Mouse (Mus musculus): ENCODE data around the gene Foxc1. TPM values are rescaled to one million over a fixed set of nuclear protein-coding genes. Genes with fewer than 3 reads are reported as not detected.
A peak's percentile ranks its signal among the peaks of the same experiment; 100 is the strongest.

Gene Foxc1
- polyA plus RNA-seq (2012; rRNA removed) (0.01 and 0.02 TPM in 2 replicates), polyA plus RNA-seq (2014; fragmentation: Nextera tagmentation; extraction: Ambion mirVana) (0.01 TPM in 1 of 2 replicates, not detected in the other)

DNA sequence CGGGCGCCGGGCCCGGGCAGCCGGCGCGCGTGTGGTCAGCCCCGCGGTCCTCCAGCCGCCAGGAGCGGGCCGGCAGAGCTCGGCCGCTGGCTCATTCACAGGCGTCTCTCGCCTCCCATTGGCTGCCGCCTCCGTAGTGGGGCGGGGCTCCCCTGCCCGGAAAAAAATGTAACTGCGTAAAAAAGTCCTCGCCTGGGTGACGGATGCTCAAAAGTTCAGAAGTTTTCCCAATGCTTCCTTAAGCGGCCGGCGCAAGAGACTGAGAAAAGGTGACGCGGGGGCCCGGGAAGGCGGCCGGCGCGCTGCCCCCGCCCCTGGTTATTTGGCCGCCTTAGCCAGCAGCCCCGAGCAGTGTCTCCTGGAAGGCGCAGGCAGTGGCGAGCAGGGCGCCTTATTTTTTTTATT is at the start of gene Foxc1:
Foxc1 (plus strand) TSS at position 206 of the 405 bp plus-strand sequence.
- Histone ChIP-seq H3K27me3 (ENCODE audit: control insufficient read depth, insufficient read depth, low read length) (peaks cover 96% of the 10 kb centered on the region), H3K9me3 (ENCODE audit: control insufficient read depth, low read length) (no peaks in the 10 kb centered on the region), H3K9ac (replicated peaks) (no peak within 1 kb of the TSS), H3K4me1 (replicated peaks; ENCODE audit: control insufficient read depth in 2 of 2, insufficient read depth in 2 of 2, low read length in 1 of 2) (no peaks in the 10 kb centered on the region), H3K4me2 (ENCODE audit: low read depth) (peak within 1 kb of the TSS; percentile 53), H3K27ac (no peak within 1 kb of the TSS), H3K4me3 (ENCODE audit: insufficient read depth in 1 of 2, low read depth in 2 of 2, low read length in 2 of 2) (peak within 1 kb of the TSS; percentile 21 to 53), H3K36me3 (replicated peaks; ENCODE audit: control insufficient read depth, insufficient read depth, low read depth) (no peaks in the 10 kb centered on the region)
- ATAC-seq (ENCODE audit: insufficient read depth) (peak; percentile 60; the same call in 1 of the 2 replicates), DNase-seq (ENCODE audit: low read depth in 3 of 3, low spot score in 3 of 3) (peak in 1 of 3 experiments; percentile 17)
- TF ChIP-seq EP300 (IDR thresholded peaks at IDR 0.05; ENCODE audit: low read depth) (no peak), CTCF (IDR thresholded peaks at IDR 0.05; ENCODE audit: low read depth) (no peak)
- WGBS (ENCODE audit: insufficient replicate concordance), result under 1% methylated on average over 40 of the region's 40 CpGs

DNA sequence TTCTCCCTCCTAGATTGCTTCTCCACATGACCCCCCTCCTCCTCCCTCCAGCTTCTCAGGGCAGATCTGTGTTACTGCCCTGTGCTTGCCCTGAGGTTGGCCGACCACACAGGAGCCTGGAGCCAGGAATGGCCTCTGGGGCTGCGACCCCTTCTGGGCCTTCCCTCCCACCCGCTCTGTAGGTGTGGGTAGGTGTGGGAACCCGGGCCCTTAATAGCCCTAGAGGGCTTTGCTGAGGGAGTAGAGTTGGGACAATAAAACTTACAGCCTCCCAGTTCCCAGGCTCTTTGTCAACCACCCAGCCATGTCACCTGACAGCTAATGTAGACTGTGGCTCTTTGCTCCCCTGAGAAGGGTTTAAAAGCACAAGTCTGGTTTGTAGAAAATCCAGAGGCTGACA is 46.0 kb upstream of the Foxc1 start:
- no peaks in the 10 kb centered on the region for H3K9me3 ChIP-seq (ENCODE audit: control insufficient read depth, low read length)
- no peaks in the 10 kb centered on the region for H3K36me3 ChIP-seq (replicated peaks; ENCODE audit: control insufficient read depth, insufficient read depth, low read depth)
- ATAC-seq (ENCODE audit: insufficient read depth), result no peak
- no peaks in the 10 kb centered on the region for H3K27me3 ChIP-seq (ENCODE audit: control insufficient read depth, insufficient read depth, low read length)
- 27% methylated on average over 4 of the region's 4 CpGs for WGBS (ENCODE audit: insufficient replicate concordance)
- H3K4me2 ChIP-seq (ENCODE audit: low read depth), result no peak overlapping the region
- no peak overlapping the region for H3K27ac ChIP-seq
- H3K4me3 ChIP-seq (ENCODE audit: insufficient read depth in 1 of 2, low read depth in 2 of 2, low read length in 2 of 2), result no peak overlapping the region
- TF ChIP-seq EP300 (IDR thresholded peaks at IDR 0.05; ENCODE audit: low read depth), result no peak
- TF ChIP-seq CTCF (IDR thresholded peaks at IDR 0.05; ENCODE audit: low read depth), result no peak
- DNase-seq (ENCODE audit: low read depth in 3 of 3, low spot score in 3 of 3), result no peak
- no peak overlapping the region for H3K9ac ChIP-seq (replicated peaks)
- H3K4me1 ChIP-seq (replicated peaks; ENCODE audit: control insufficient read depth in 2 of 2, insufficient read depth in 2 of 2, low read length in 1 of 2), result no peaks in the 10 kb centered on the region

- Histone ChIP-seq H3K9ac (replicated peaks) (no peak overlapping the region), H3K27ac (no peak overlapping the region), H3K9me3 (ENCODE audit: control insufficient read depth, low read length) (no peaks in the 10 kb centered on the region), H3K4me3 (ENCODE audit: insufficient read depth in 1 of 2, low read depth in 2 of 2, low read length in 2 of 2) (no peak overlapping the region), H3K36me3 (replicated peaks; ENCODE audit: control insufficient read depth, insufficient read depth, low read depth) (no peaks in the 10 kb centered on the region), H3K4me2 (ENCODE audit: low read depth) (no peak overlapping the region), H3K4me1 (replicated peaks; ENCODE audit: control insufficient read depth in 2 of 2, insufficient read depth in 2 of 2, low read length in 1 of 2) (no peaks in the 10 kb centered on the region), H3K27me3 (ENCODE audit: control insufficient read depth, insufficient read depth, low read length) (no peaks in the 10 kb centered on the region)
- WGBS (ENCODE audit: insufficient replicate concordance), result 57% methylated on average over 4 of the region's 4 CpGs
- DNase-seq (ENCODE audit: low read depth in 3 of 3, low spot score in 3 of 3) (no peak), ATAC-seq (ENCODE audit: insufficient read depth) (no peak)
- TF ChIP-seq EP300 (IDR thresholded peaks at IDR 0.05; ENCODE audit: low read depth), result no peak
- no peak for TF ChIP-seq CTCF (IDR thresholded peaks at IDR 0.05; ENCODE audit: low read depth)
Measured at GRCm38 (mm10) chr13:31761057-31761456, 45.4 kb upstream of the Foxc1 start.

DNA sequence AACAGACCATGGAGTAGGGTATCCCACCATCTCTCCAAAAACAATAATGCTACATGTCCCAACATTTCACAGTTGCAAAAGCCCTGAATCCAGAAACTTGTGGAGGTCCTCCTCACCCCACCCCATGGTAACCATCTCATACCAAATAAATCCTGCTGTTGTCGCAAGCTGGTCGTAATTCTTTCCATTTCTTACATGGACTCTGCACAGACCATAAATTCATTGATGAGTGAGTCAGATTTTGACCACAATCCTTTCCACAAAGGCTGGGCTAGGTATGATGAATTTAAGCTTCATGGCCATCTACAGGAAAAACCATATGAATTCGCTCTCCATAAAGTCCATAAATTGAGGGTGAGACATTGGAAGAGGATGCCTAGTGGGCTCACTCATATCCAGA is 42.0 kb upstream of the Foxc1 start:
- Histone ChIP-seq H3K9ac (replicated peaks) (no peak overlapping the region), H3K27me3 (ENCODE audit: control insufficient read depth, insufficient read depth, low read length) (no peaks in the 10 kb centered on the region), H3K4me3 (ENCODE audit: insufficient read depth in 1 of 2, low read depth in 2 of 2, low read length in 2 of 2) (no peak overlapping the region), H3K27ac (no peak overlapping the region), H3K9me3 (ENCODE audit: control insufficient read depth, low read length) (no peaks in the 10 kb centered on the region), H3K36me3 (replicated peaks; ENCODE audit: control insufficient read depth, insufficient read depth, low read depth) (no peaks in the 10 kb centered on the region), H3K4me1 (replicated peaks; ENCODE audit: control insufficient read depth in 2 of 2, insufficient read depth in 2 of 2, low read length in 1 of 2) (no peaks in the 10 kb centered on the region), H3K4me2 (ENCODE audit: low read depth) (no peak overlapping the region)
- WGBS (ENCODE audit: insufficient replicate concordance), result 62% methylated on average over 3 of the region's 3 CpGs
- ATAC-seq (ENCODE audit: insufficient read depth) (no peak), DNase-seq (ENCODE audit: low read depth in 3 of 3, low spot score in 3 of 3) (no peak)
- TF ChIP-seq EP300 (IDR thresholded peaks at IDR 0.05; ENCODE audit: low read depth) (no peak), CTCF (IDR thresholded peaks at IDR 0.05; ENCODE audit: low read depth) (no peak)

GRCm38 (mm10) chr13:31765564-31765963 is 40.9 kb upstream of the Foxc1 start:
- Histone ChIP-seq H3K4me1 (replicated peaks; ENCODE audit: control insufficient read depth in 2 of 2, insufficient read depth in 2 of 2, low read length in 1 of 2) (no peaks in the 10 kb centered on the region), H3K36me3 (replicated peaks; ENCODE audit: control insufficient read depth, insufficient read depth, low read depth) (no peaks in the 10 kb centered on the region), H3K4me2 (ENCODE audit: low read depth) (no peak overlapping the region), H3K27me3 (ENCODE audit: control insufficient read depth, insufficient read depth, low read length) (no peaks in the 10 kb centered on the region), H3K9me3 (ENCODE audit: control insufficient read depth, low read length) (no peaks in the 10 kb centered on the region), H3K4me3 (ENCODE audit: insufficient read depth in 1 of 2, low read depth in 2 of 2, low read length in 2 of 2) (no peak overlapping the region), H3K9ac (replicated peaks) (no peak overlapping the region), H3K27ac (no peak overlapping the region)
- TF ChIP-seq EP300 (IDR thresholded peaks at IDR 0.05; ENCODE audit: low read depth) (no peak), CTCF (IDR thresholded peaks at IDR 0.05; ENCODE audit: low read depth) (no peak)
- WGBS (ENCODE audit: insufficient replicate concordance), result 68% methylated on average over 2 of the region's 2 CpGs
- DNase-seq (ENCODE audit: low read depth in 3 of 3, low spot score in 3 of 3) (no peak), ATAC-seq (ENCODE audit: insufficient read depth) (no peak)

All from liver, embryonic 14.5 days (tissue).